Mouse (Mus musculus) G1E (cell line): ENCODE measurements around the gene Gpr107. TPM values are rescaled to one million over a fixed set of nuclear protein-coding genes. Genes with fewer than 3 reads are reported as not detected.

Experiments used
- ATAC-seq: 2 replicates; pipeline ENCODE4 v1.8.0; 2016; ENCODE audit warnings: mild to moderate bottlenecking; ENCODE audit not compliant: insufficient number of reproducible peaks, poor library complexity, low FRiP score, severe bottlenecking; ENCODE audit errors: extremely low read depth
- DNase-seq: peaks from one replicate; pipeline ENCODE4 v3.0.0; 2012; ENCODE audit warnings: low spot score
- H3K27me3 ChIP-seq: 2 replicates; pipeline ENCODE4 v1.6.1; 2012; ENCODE audit warnings: mild to moderate bottlenecking, low read length, inconsistent platforms; ENCODE audit not compliant: insufficient read depth
- H3K36me3 ChIP-seq: replicated peaks from 2 replicates; pipeline ENCODE3; 2012; ENCODE audit warnings: mild to moderate bottlenecking, inconsistent platforms
- H3K4me1 ChIP-seq: 2 replicates; pipeline ENCODE4 v1.6.1; 2012; ENCODE audit warnings: low read depth, low read length, inconsistent platforms, mixed read lengths; ENCODE audit not compliant: insufficient read depth
- H3K4me3 ChIP-seq: 2 replicates; pipeline ENCODE4 v1.5.1; 2012; ENCODE audit warnings: low read depth, mild to moderate bottlenecking, inconsistent platforms, low read length, moderate library complexity, mixed read lengths
- H3K9me3 ChIP-seq: replicated peaks from 2 replicates; pipeline ENCODE4 v1.6.1; 2012; ENCODE audit warnings: inconsistent platforms
- CTCF ChIP-seq: IDR thresholded peaks from 2 replicates; pipeline ENCODE4 v1.5.1; 2012; ENCODE audit warnings: low read depth, low read length, inconsistent platforms, mixed read lengths
- GATA1 ChIP-seq: IDR thresholded peaks from 2 replicates; pipeline ENCODE4 v1.6.1; 2012; ENCODE audit warnings: borderline replicate concordance, low read length, inconsistent platforms, mixed read lengths
- GATA2 ChIP-seq: IDR thresholded peaks from 2 replicates; pipeline ENCODE4 v1.6.1; 2012; ENCODE audit warnings: low read depth, low read length, inconsistent platforms, borderline replicate concordance
- POLR2AphosphoS5 ChIP-seq: IDR thresholded peaks from 2 replicates; pipeline ENCODE4 v1.6.1; 2012; ENCODE audit warnings: low read depth, low read length, inconsistent platforms; ENCODE audit not compliant: insufficient replicate concordance
- TAL1 ChIP-seq: conservative IDR thresholded peaks from 2 replicates; pipeline ENCODE4 v1.6.1; 2012; ENCODE audit warnings: low read depth, low read length, inconsistent platforms, mixed read lengths
- polyA plus RNA-seq: library from polyadenylated mRNA; stranded (reverse); fragments of >175 nt; gene quantifications from 2 replicates; pipeline ENCODE4 v1.2.3, GENCODE M21; 2012
- total RNA-seq, 2 experiments: library from RNA; stranded (forward) in 1 of 2; stranded (reverse) in 1 of 2; fragments of 200-1000 nt in 1 of 2; fragments of >200 nt in 1 of 2; fragmentation: Nextera tagmentation in 1 of 2; gene quantifications; 2 replicates each; pipeline ENCODE4 v1.2.3; 2014 to 2017

The Gpr107 gene
- total and polyA plus RNA-seq, 3 experiments, result 6.7 to 74.9 (median 37.2) TPM

DNA sequence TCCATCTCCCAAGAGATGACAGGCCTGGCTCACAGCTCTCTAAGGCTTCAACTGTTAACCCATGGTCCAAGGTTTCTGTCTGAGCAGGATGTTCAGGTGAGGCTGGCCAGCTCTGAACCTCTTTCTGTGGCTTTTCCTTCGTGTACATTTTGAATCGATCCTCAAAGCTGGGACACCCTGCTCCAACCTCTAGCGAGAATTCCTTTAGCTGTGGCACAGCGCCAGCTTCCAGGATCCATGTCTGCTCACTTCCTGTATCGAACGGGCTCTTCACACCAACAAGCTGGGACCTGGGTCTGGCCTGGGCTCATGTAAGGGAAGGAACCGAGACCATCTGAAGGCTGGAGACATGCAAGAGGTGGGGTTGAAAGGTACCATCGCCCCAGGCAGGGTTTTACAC is 92.1 kb downstream of the Gpr107 start:
- TF ChIP-seq GATA1, result no peak
- no peak for TF ChIP-seq CTCF
- no peak for TF ChIP-seq TAL1
- TF ChIP-seq GATA2, result no peak
- no peak for TF ChIP-seq POLR2AphosphoS5
- Histone ChIP-seq H3K4me1 (no peaks in the 10 kb centered on the region), H3K4me3 (no peak overlapping the region), H3K27me3 (peaks cover 30% of the 10 kb centered on the region), H3K36me3 (no peaks in the 10 kb centered on the region), H3K9me3 (peaks cover 15% of the 10 kb centered on the region)
- no peak for ATAC-seq
- no peak for DNase-seq

GRCm38 (mm10) chr2:31245051-31245450 is 92.9 kb downstream of the Gpr107 start:
- TF ChIP-seq CTCF (no peak), TAL1 (no peak), GATA2 (no peak), POLR2AphosphoS5 (no peak), GATA1 (no peak)
- no peak for ATAC-seq
- H3K36me3 ChIP-seq, result no peaks in the 10 kb centered on the region
- peaks cover 15% of the 10 kb centered on the region for H3K9me3 ChIP-seq
- no peaks in the 10 kb centered on the region for H3K4me1 ChIP-seq
- peaks cover 30% of the 10 kb centered on the region for H3K27me3 ChIP-seq
- H3K4me3 ChIP-seq, result no peak overlapping the region
- DNase-seq, result no peak

DNA sequence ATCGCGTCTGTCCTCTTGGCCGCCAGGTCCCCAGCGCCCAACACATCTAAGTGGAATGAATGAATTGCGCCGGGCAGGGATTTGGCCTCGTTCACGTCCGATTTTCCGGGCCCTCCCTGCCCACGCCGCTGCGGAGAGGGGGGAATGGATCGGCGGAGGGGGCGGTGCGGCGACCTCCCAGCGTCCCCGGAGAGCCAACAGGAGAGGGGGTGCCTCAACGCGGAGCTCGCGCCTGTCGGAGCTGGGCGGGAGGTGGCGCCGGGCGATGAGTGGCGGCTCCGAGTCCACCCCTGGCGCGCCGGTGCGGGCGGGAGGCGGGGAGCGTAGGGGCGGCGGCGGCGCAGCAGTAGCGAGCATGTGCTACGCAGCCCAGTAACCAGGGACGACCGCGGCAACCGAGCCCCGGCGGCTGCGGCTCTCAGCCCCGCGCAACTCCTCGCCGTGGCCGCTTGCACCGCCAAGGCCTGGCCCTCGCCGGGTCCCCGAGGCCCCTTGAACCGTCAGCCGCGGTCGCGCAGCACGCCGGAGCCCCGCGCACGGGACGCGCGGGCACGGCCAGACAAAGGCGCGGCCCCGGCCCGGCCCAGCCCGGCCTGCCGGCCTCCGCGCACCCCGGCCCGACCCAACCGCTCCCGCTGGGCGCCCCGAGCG is 93.5 kb downstream of the Gpr107 start, which contains the start of gene Ncs1:
Gene Ncs1 (plus strand): TSS at position 333 of the 651 bp plus-strand sequence.
- no peak for ATAC-seq
- no peak within 1 kb of the TSS for H3K4me3 ChIP-seq
- peaks cover 33% of the 10 kb centered on the region for H3K27me3 ChIP-seq

GRCm38 (mm10) chr2:31246251-31246971 is 94.3 kb downstream of the Gpr107 start:
- Histone ChIP-seq H3K9me3 (peaks cover 15% of the 10 kb centered on the region), H3K27me3 (peaks cover 39% of the 10 kb centered on the region), H3K36me3 (no peaks in the 10 kb centered on the region), H3K4me1 (no peaks in the 10 kb centered on the region), H3K4me3 (no peak overlapping the region)
- no peak for TF ChIP-seq TAL1
- no peak for TF ChIP-seq GATA1
- no peak for TF ChIP-seq CTCF
- no peak for DNase-seq
- no peak for ATAC-seq

More for the DNA sequence above, 93.5 kb downstream of the Gpr107 start, which contains the start of gene Ncs1:
- Histone ChIP-seq H3K4me1 (no peaks in the 10 kb centered on the region), H3K9me3 (peaks cover 15% of the 10 kb centered on the region), H3K36me3 (no peaks in the 10 kb centered on the region)
- no peak for DNase-seq
- TF ChIP-seq TAL1 (no peak), CTCF (no peak), GATA2 (no peak), GATA1 (no peak), POLR2AphosphoS5 (no peak)

GRCm38 (mm10) chr2:31248856-31249255 is 96.7 kb downstream of the Gpr107 start:
- Histone ChIP-seq H3K4me3 (no peak overlapping the region), H3K27me3 (peaks cover 32% of the 10 kb centered on the region), H3K9me3 (peaks cover 15% of the 10 kb centered on the region), H3K36me3 (no peaks in the 10 kb centered on the region), H3K4me1 (no peaks in the 10 kb centered on the region)
- DNase-seq (no peak), ATAC-seq (no peak)
- TF ChIP-seq CTCF (no peak), TAL1 (no peak), GATA2 (no peak), GATA1 (no peak), POLR2AphosphoS5 (no peak)

GRCm38 (mm10) chr2:31252167-31252566 is 100.1 kb downstream of the Gpr107 start:
- no peak for DNase-seq
- H3K9me3 ChIP-seq, result no peaks in the 10 kb centered on the region

More at GRCm38 (mm10) chr2:31252167-31252566, 100.1 kb downstream of the Gpr107 start:
- ATAC-seq, result no peak
- Histone ChIP-seq H3K4me3 (no peak overlapping the region), H3K36me3 (no peaks in the 10 kb centered on the region), H3K27me3 (peaks cover 55% of the 10 kb centered on the region), H3K4me1 (peaks cover 5% of the 10 kb centered on the region)
- TF ChIP-seq CTCF, result no peak
- no peak for TF ChIP-seq GATA2
- no peak for TF ChIP-seq TAL1
- no peak for TF ChIP-seq POLR2AphosphoS5
- TF ChIP-seq GATA1, result no peak
